Comparison of ENCODE assay signal across 12 mouse cellular contexts in genomic region chr12:40568971-40569968, GRCm38 (mm10).
DNase-seq lines count a peak whose midpoint lies in the region; ATAC-seq and TF ChIP-seq lines count a peak whose summit lies in the region.
"Had no signal": no experiment of that assay in that cellular context is flagged by ENCODE, and none has a peak within 500 bp of the region (broad histone marks: within the 10 kb centered on the region; RNA-seq: fewer than 3 reads in every experiment).

No protein-coding gene starts in this region.

- peaks cover 15% of the 10 kb centered on the region for H3K79me2 ChIP-seq in liver, adult 2 months (ENCODE audit: control insufficient read depth, insufficient read depth, low read length)
- H3K79me2 ChIP-seq in macrophage (ENCODE audit: inconsistent target) = peaks cover 38% of the 10 kb centered on the region; the same call in 1 of the 2 replicates

- H3K9ac ChIP-seq in hindbrain, embryonic 13.5 days = no peak overlapping the region
- no peak overlapping the region for H3K9ac ChIP-seq in hindbrain, embryonic 11.5 days (ENCODE audit: low read depth, low read length)
- no peak overlapping the region for H3K9ac ChIP-seq in liver, adult 2 months (ENCODE audit: low read depth, low read length)
- no peak overlapping the region for H3K9ac ChIP-seq in liver, embryonic 11.5 days (ENCODE audit: low read depth, low read length)
- H3K9ac ChIP-seq: limb, embryonic 15.5 days had no signal

- H3K27ac ChIP-seq in hindbrain, embryonic 13.5 days = 0 out of 2 replicates have a peak overlapping the region, but pooled peaks have one; percentile 18
- H3K27ac ChIP-seq in hindbrain, embryonic 11.5 days (ENCODE audit: low read depth, low read length) = no peak overlapping the region
- H3K27ac ChIP-seq in liver, adult 2 months (replicated peaks; ENCODE audit: insufficient read depth, low read depth, low read length) = peak overlapping the region; percentile 18
- H3K27ac ChIP-seq in liver, embryonic 11.5 days (ENCODE audit: low read depth, low read length) = no peak overlapping the region
- H3K27ac ChIP-seq in bone marrow macrophage, adult 2 months (ENCODE audit: insufficient read depth, low read depth, low read length) = peak overlapping the region; percentile 41
- H3K27ac ChIP-seq in macrophage = peak overlapping the region; percentile 52
- H3K27ac ChIP-seq: embryonic facial prominence, embryonic 10.5 days; limb, embryonic 15.5 days had no signal

- DNase-seq in hindbrain, embryonic 11.5 days (ENCODE audit: low spot score) = no peak
- DNase-seq in liver, adult 2 months (ENCODE audit: extremely low read depth, low read depth, low spot score) = peak; percentile 67
- no peak for DNase-seq in liver, embryonic 11.5 days (ENCODE audit: low spot score)
- DNase-seq in thymus, adult 18-20 months = no peak
- no peak for DNase-seq in right cerebral cortex, postnatal 4 days
- DNase-seq: cerebellum, adult 9-11 months; heart, postnatal 14 days had no signal

- no peaks in the 10 kb centered on the region for H3K27me3 ChIP-seq in hindbrain, embryonic 13.5 days
- no peaks in the 10 kb centered on the region for H3K27me3 ChIP-seq in hindbrain, embryonic 11.5 days (ENCODE audit: control insufficient read depth, insufficient read depth, low read length)
- no peaks in the 10 kb centered on the region for H3K27me3 ChIP-seq in liver, adult 2 months (ENCODE audit: control insufficient read depth, insufficient read depth, low read length)
- no peaks in the 10 kb centered on the region for H3K27me3 ChIP-seq in liver, embryonic 11.5 days (replicated peaks; ENCODE audit: control insufficient read depth, insufficient read depth, low read length)
- H3K27me3 ChIP-seq: limb, embryonic 15.5 days had no signal

- no peaks in the 10 kb centered on the region for H3K9me3 ChIP-seq in hindbrain, embryonic 13.5 days
- H3K9me3 ChIP-seq in hindbrain, embryonic 11.5 days (ENCODE audit: control insufficient read depth, low read length) = no peaks in the 10 kb centered on the region
- H3K9me3 ChIP-seq in liver, embryonic 11.5 days (ENCODE audit: control insufficient read depth, low read length) = no peaks in the 10 kb centered on the region
- H3K9me3 ChIP-seq: embryonic facial prominence, embryonic 10.5 days; limb, embryonic 15.5 days had no signal

- no peak for TF ChIP-seq POLR2A in liver, adult 2 months (IDR thresholded peaks at IDR 0.05; ENCODE audit: extremely low read depth, insufficient read depth, low read length)
- TF ChIP-seq POLR2A in bone marrow macrophage, adult 2 months (IDR thresholded peaks at IDR 0.05; ENCODE audit: borderline replicate concordance, low read depth, low read length) = no peak

- peaks cover 21% of the 10 kb centered on the region for H3K4me1 ChIP-seq in hindbrain, embryonic 13.5 days (replicated peaks)
- no peaks in the 10 kb centered on the region for H3K4me1 ChIP-seq in hindbrain, embryonic 11.5 days (replicated peaks; ENCODE audit: control insufficient read depth, insufficient read depth, low read length)
- peaks cover 14% of the 10 kb centered on the region for H3K4me1 ChIP-seq in liver, adult 2 months (ENCODE audit: control insufficient read depth, insufficient read depth, low read length)
- H3K4me1 ChIP-seq in liver, embryonic 11.5 days (replicated peaks; ENCODE audit: control insufficient read depth, insufficient read depth, low read length) = no peaks in the 10 kb centered on the region
- H3K4me1 ChIP-seq in bone marrow macrophage, adult 2 months (ENCODE audit: control insufficient read depth, insufficient read depth, low read length) = peaks cover 41% of the 10 kb centered on the region
- H3K4me1 ChIP-seq: limb, embryonic 15.5 days had no signal

- H3K4me2 ChIP-seq in hindbrain, embryonic 13.5 days = no peak overlapping the region
- no peak overlapping the region for H3K4me2 ChIP-seq in hindbrain, embryonic 11.5 days (replicated peaks; ENCODE audit: low read depth, low read length)
- H3K4me2 ChIP-seq in liver, embryonic 11.5 days = no peak overlapping the region
- H3K4me2 ChIP-seq: limb, embryonic 15.5 days had no signal

- no peak for TF ChIP-seq CTCF in liver, adult 2 months (IDR thresholded peaks at IDR 0.05; ENCODE audit: low read depth, low read length)
- no peak for TF ChIP-seq CTCF in bone marrow macrophage, adult 2 months (IDR thresholded peaks at IDR 0.05; ENCODE audit: low read depth, low read length)

- 59% methylated on average over 9 of the region's 9 CpGs for WGBS in hindbrain, embryonic 13.5 days
- WGBS in hindbrain, embryonic 11.5 days = 65% methylated on average over 9 of the region's 9 CpGs
- 40% methylated on average over 9 of the region's 9 CpGs for WGBS in liver, adult 2 months
- WGBS in liver, embryonic 11.5 days = 66% methylated on average over 9 of the region's 9 CpGs
- 42% methylated on average over 9 of the region's 9 CpGs for WGBS in macrophage (ENCODE audit: missing documents)

- no peak for ATAC-seq in hindbrain, embryonic 13.5 days (ENCODE audit: low FRiP score)
- ATAC-seq in hindbrain, embryonic 11.5 days (ENCODE audit: low FRiP score) = no peak
- no peak for ATAC-seq in liver, embryonic 11.5 days (replicated peaks; ENCODE audit: low FRiP score)

- no peaks in the 10 kb centered on the region for H3K36me3 ChIP-seq in hindbrain, embryonic 13.5 days
- no peaks in the 10 kb centered on the region for H3K36me3 ChIP-seq in hindbrain, embryonic 11.5 days (ENCODE audit: control insufficient read depth, insufficient read depth, low read length)
- H3K36me3 ChIP-seq in liver, adult 2 months (ENCODE audit: control insufficient read depth, insufficient read depth, low read length) = no peaks in the 10 kb centered on the region
- no peaks in the 10 kb centered on the region for H3K36me3 ChIP-seq in liver, embryonic 11.5 days (ENCODE audit: control insufficient read depth, insufficient read depth, low read length)
- H3K36me3 ChIP-seq in macrophage (ENCODE audit: inconsistent target) = no peaks in the 10 kb centered on the region
- H3K36me3 ChIP-seq: embryonic facial prominence, embryonic 10.5 days; limb, embryonic 15.5 days had no signal

- no peak overlapping the region for H3K4me3 ChIP-seq in hindbrain, embryonic 13.5 days
- no peak overlapping the region for H3K4me3 ChIP-seq in hindbrain, embryonic 11.5 days (ENCODE audit: low read depth, low read length)
- H3K4me3 ChIP-seq in liver, adult 2 months (ENCODE audit: insufficient read depth, low read depth, low read length) = no peak overlapping the region
- no peak overlapping the region for H3K4me3 ChIP-seq in liver, embryonic 11.5 days (ENCODE audit: low read depth, low read length)
- H3K4me3 ChIP-seq in bone marrow macrophage, adult 2 months (ENCODE audit: insufficient read depth, low read length) = no peak overlapping the region
- no peak overlapping the region for H3K4me3 ChIP-seq in macrophage (ENCODE audit: inconsistent target)
- H3K4me3 ChIP-seq: embryonic facial prominence, embryonic 10.5 days; limb, embryonic 15.5 days had no signal

Comparison
In these comparisons a context has a peak if more than half of its experiments do, and no peak if none do; other contexts are left out.
1. H3K27ac ChIP-seq: peak in hindbrain, embryonic 13.5 days (single experiment), liver, adult 2 months (single experiment), bone marrow macrophage, adult 2 months (single experiment) and macrophage (single experiment); none in hindbrain, embryonic 11.5 days (single experiment) and liver, embryonic 11.5 days (single experiment).